Mouse (Mus musculus): ENCODE measurements around the gene Nav2.

- no peak for TF ChIP-seq CTCF (conservative IDR thresholded peaks at IDR 0.05; ENCODE audit: low read length)
- TF ChIP-seq NANOG (IDR thresholded peaks at IDR 0.05; ENCODE audit: borderline replicate concordance, low read length): no peak
These were observed 649.7 kb downstream of the Nav2 start for GRCm38 (mm10) chr7:49558240-49558640.

Measured in E14TG2a.4 (cell line).